Mouse (Mus musculus) gonadal fat pad, adult 2 months (tissue): Measurements from ENCODE around the gene Ybx2. TPM values are rescaled to one million over a fixed set of nuclear protein-coding genes. Genes with fewer than 3 reads are reported as not detected.
A peak's percentile ranks its signal among the peaks of the same experiment; 100 is the strongest.

Source experiments
- DNase-seq: peaks from one replicate; pipeline ENCODE4 v3.0.0-alpha.2; 2012; ENCODE audit warnings: low read depth
- polyA plus RNA-seq: library from polyadenylated mRNA; depleted of rRNA; stranded (reverse); fragments of >200 nt; gene quantifications from 2 replicates; pipeline ENCODE4 v1.2.3, GENCODE M21; 2012; rRNA removed

Gene Ybx2
- polyA plus RNA-seq = 19.2 and 37.4 TPM in 2 replicates

DNA sequence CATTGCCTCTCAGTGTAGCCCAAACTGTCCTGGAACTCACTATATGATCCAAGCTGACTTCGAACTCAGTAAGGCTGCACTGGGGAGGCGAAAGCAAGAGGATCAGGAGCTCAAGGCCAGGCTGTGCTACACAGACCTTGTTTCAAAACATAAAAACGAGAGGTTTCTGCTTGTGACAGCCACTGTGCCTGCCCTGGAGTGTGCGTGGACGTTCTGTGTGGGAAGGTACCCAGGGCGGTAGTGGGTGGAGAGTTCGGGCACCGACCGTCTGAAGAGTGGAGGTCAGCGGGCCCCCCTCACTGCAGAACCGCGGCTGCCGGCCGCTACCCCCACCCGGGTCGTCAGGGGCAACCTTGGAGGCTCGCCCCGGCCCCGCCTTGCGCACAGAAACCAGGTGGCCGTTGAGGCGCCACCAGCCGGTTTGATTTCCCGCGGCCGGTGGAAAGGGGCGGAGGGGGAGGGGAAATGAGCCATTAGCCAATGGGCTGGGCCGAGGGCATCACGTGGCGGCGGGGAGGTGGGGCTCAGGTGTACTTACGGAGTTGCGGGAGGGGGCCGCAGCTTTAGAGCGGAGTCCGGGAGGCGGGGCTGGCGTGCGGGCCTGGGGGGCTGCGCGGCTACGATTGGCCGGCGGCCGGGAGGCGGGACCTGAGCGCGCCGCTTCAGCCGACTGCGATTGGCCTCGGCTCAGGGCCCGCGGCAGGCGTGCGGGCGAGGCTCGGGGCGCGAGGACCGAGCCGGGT, at the start of gene Ybx2:
Ybx2 (plus strand) TSS at position 660 of the 743 bp plus-strand sequence.
- DNase-seq = no peak

DNA sequence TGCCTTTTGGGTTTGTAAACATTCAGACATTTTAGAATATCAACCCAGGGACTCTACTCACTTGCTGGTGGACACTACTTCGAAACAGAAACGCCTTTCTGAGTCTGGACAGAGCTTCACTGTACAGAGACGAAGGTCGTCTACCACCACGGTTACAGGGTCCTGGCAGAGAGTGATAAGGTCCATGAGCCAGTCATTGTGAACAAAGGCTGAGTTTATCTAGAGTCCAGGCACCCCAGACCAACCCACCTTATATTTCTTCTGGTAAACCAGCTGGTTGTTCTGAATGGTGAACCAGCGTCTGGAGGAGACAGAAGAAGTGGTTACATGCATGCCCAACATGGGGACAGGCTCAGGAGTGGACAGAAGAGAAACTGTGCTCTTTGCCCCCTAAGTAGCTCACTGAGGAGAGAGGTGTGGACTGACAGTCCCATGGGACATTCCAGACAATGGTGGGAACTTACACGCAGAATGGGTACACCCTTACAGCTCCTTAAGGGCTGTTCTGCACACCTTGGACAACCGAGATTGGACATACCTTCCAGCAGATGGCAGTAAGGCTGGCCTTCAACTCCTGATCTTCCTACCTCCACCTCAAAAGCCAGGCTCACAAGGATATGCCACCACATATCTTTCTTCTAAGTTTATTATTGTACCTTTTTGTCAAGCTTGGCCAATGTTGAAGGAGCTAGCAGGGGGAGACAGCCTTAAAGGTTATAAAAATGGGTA, 48.5 kb upstream of the Ybx2 start:
- DNase-seq = no peak

DNA sequence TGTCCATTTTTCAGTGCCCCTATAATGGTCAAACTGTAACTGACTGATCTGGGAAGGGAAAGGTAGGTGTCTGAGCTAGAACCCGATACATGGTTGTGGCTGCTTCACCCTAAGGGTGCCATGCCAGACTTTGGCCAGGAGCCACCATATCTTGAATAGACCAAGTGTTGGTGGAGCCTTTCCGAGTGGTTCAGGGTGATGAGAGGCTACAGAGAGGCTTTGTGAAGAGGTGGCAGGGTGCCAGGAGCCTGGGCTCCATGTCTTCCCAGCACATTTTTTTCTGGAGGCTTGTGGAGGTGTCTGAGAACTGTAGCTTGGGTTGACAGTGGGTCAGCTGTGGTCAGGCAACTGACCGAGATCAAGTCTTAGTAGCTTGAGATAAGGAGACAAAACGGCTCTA, 44.1 kb upstream of the Ybx2 start:
- DNase-seq = no peak

DNA sequence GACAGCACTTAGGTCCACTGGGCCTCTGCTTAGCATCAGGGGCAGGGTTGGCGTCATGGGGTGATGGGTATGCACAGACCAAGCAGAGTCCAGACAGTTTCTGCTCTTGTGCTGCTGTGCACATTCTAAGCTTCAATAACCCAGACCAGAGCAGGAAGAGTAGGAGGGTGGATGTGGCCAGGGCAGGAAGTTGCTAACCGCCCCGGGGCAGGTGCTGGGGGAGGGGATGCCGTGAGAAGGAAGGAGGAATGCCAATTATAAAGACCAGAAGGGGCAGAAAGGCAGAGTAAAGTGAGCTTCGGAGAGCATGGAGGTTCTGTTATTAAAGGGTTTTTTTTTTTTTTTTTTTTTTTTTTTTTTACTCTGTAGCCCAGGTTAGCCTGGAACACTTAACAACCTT, 40.9 kb upstream of the Ybx2 start:
- no peak for DNase-seq

DNA sequence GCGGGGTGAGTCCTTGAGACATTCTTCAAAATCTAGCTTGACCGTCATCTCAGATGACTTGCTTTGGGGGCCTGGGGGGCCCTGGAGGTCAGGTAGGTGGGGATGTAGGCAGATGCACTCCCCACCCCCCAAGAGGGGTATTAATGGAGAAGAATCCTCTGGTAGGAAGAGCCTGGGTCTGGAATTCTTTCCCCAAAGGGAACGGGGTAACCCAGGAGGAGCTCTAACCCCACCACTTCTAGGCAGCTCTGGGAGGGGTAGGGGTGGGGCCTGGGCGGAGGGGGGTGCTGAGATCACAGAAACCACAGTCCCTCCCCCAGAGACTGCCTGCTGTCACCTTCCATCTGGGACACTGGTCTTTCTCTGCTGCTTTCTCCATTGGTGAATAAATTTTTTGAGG, 40.3 kb upstream of the Ybx2 start, which contains the start of gene Acap1:
Acap1 (minus strand) TSS at position 249 of the 400 bp plus-strand sequence.
- DNase-seq = no peak

DNA sequence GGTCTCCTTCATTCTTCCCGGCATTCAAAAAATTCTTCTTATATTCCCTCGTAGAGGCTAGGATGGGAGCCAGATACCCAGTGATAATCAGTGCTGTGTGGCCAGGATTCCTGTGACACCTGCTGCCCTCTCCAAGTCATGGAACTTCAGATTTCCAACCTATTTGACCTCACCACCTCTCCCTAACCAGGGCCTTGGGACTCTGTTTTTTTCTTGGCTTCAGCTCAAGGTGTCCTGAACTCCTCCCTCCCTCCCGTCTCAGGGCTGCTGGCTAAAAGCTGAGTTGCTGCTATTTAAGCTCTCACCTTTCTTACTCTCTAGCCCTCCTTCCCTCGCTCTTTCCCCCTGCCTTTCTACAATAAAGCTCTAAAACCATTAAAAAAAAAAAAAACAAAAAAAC, 35.7 kb upstream of the Ybx2 start:
- no peak for DNase-seq

DNA sequence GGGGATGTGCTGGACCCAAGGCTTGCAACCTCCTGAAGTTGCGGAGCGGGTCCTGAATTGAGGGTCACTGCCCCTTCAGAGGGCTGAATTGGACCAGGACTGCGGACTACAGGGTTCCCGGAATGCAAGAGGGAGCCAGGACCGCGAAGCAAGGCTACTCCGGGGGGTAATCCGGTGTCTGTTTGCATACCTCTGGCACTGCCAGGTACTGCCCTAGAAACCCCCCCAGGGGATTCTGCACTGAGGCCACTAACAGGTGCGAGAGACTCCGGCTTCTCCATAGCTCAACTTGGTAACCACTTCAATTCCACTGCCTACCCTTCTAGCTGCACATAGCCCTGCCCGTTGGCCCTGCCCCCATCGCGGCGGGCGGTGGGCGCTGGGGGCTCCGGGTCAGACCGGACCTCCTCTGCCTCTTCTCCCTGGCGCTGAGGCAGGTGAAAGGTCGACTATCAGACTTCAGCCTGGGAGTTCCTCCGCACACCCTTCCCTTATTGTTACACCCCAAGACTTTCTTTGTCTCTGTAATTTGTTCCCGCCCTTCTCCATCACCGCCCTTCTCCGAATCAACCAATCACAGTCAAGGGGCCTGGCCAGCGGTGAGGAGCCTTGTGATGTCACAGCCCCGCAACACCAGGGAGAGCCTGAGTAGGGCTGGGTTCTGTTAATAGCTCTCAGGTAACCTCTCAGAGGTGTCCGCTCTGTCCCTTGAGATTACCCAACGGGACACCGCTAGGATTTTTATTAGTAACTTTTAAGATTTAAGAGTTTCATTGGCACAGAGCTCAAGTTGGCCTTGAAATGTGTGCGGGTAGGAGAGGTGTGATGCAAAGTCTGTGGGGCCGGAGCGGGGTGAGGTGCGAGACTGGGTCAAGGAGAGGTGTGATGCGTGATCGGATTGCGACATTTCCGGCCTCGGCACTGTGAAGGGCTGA, 34.9 kb upstream of the Ybx2 start, which contains the start of the genes 2810408A11Rik and Neurl4:
2810408A11Rik (minus strand) TSS at position 517 of the 935 bp plus-strand sequence.
Neurl4 (plus strand) TSS at position 602 of the 935 bp plus-strand sequence.
- DNase-seq = peak; percentile 73

DNA sequence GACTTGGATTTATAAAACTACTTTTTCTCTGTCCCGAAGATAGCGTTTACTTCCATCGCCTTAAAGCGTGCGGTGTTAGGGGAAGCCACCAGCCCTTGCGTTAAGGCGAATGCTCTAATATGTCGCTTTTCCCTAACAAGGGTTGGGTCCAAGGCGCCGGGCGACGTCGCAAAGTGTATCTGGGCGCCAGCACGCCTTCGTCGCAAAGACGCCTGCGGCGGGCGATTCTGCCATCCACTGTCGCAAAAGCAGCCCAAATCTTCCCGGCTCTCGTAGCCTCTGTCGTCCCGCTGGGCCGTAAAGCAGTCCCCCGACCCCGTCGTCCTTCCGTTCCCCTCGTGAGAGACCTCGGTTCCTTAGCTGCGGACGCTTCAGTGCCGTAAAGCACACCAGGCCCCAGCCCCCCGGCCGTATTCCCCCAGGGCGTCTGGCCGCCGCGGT, 34.2 kb upstream of the Ybx2 start:
- peak; percentile 62 for DNase-seq

DNA sequence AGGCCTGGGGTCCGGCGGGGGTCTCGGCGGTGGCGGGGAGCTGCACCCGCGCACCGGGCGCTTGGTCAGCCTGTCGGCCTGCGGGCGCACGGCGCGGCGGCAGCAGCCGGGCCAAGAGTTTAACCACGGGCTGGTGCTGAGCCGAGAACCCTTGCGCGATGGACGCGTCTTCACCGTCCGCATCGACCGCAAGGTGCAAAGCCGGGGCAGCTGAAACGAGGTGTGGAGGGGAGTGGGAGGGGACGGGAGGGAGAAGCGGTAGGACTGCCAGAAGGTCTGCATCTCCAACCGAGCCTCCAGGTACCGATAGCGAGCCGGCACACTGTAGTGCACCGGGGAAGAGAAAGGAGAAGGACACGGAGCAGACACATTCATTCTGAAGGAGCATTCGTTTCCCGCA, 33.6 kb upstream of the Ybx2 start:
- DNase-seq = no peak

DNA sequence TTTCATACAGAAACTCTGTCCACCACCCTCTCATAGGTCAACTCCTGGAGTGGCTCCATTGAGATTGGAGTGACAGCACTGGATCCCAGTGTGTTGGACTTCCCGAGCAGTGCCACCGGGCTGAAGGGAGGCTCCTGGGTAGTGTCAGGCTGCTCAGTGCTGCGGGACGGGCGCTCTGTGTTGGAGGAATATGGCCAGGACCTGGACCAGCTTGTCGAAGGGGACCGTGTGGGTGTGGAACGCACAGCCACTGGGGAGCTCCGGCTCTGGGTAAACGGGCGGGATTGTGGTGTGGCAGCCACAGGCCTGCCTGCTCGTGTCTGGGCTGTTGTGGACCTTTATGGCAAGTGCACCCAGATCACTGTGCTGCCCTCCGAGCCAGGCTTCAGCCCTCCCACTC, 32.6 kb upstream of the Ybx2 start:
- no peak for DNase-seq

DNA sequence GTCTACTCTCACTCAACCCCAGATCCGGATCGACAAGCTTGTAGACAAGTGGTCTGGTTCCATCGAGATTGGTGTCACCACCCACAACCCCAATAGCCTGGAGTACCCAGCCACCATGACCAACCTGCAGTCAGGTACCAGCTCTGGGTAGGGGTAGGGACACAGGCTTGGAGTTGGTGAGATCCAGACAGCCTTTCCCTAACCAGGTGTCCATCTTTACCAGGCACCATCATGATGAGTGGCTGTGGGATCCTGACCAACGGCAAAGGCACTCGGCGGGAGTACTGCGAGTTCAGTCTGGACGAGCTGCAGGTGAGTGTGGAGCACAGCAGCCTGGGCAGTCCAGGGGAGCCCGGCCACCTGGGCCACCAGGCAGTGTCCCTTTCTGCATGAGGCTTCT, 31.3 kb upstream of the Ybx2 start:
- no peak for DNase-seq

DNA sequence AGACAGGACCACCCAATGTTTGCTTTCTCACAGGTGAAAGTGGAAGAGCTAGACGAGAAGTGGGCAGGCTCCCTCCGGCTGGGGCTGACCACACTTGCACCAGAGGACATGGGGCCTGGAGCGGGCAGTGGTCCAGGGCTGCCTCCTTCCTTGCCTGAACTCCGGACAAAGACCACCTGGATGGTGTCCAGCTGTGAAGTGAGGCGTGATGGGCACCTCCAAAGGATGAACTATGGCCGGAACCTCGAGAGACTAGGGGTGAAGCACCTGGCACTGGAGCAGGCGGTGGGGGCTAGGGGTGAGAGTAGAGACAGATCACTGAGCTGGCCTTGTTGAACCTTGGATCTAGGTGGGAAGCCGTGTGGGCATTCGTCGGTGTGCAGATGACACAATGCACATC, 27.0 kb upstream of the Ybx2 start:
- DNase-seq = no peak

DNA sequence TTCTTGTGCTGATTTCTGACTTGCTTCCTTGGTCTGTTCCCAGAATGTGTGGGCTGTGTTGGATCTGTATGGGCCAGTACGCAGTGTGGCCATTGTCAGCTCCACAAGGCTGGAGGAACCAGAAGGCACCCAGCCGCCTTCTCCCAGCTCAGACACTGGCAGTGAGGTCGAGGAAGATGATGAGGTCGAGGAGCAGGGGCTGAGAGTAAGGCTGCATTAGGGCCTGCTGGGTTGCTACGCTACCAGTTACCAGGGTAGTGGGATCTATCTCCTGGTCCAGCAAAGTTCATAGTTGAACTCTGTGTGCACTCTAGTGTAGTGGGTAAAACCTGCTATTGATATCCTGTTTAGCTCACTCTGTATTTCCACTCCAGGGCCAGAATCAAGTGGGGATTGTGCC, 26.4 kb upstream of the Ybx2 start:
- no peak for DNase-seq

DNA sequence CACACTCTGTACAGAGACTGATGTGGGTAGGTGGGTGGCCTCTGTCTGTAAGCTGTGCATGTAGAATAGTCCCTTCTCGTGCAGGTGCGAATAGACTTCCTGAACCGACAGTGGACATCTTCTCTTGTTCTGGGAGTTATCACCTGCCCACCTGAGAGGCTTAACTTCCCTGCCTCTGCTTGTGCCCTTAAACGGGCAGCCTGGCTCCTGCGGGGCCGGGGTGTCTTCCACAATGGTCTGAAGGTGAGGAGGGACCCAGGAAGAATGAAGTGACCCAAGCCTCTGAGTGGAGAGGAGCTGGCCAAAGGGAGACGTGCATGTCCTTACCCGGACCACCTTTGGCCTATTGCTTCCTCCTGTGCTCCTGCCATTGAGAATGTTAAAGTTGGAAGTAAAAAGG, 25.4 kb upstream of the Ybx2 start:
- no peak for DNase-seq

DNA sequence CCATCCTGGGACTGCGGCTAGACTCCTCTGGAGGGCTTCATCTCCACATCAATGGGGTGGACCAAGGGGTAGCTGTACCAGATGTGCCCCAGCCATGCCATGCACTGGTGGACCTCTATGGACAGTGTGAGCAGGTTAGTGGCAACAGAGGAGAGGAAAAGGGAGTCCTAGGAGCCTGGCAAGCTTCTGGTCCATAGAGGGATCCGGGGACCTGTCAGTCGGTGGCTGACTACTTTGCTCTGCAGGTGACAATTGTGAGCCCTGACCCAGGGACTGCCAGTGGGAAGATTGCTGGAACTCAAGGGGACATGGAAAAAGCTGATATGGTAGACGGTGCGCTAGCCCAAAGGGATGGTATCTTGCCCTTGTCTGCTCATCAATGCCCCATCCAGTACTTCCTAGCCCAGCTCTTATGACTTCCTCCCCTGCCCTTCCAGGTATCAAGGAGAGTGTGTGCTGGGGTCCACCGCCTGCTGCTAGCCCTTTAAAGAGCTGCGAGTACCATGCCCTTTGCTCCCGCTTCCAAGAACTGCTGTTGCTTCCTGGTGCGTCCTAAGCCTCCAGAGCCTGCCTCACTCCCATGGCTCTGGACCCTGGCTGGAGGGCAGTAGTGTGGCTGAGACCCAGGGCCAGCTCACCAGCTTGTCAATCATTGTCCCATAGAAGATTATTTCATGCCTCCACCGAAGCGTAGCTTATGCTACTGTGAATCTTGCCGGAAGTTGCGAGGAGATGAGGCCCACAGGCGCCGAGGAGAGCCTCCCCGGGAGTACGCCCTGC, 24.6 kb upstream of the Ybx2 start:
- no peak for DNase-seq

DNA sequence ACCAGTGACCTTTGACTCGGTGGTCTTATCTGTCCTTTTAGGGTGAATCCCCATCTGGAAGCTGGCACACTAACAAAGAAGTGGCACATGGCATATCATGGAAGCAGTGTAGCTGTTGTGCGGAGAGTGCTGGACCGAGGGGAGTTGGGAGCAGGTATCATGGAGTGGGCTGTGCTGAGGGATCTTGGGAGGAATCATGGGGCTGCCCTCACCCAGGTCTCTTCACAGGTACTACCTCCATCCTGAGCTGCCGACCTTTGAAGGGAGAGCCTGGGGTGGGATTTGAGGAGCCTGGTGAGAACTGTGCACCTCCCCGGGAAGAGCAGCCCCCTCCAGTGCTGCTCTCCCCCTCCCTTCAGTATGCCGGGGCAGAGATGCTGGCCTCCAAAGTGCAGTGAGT, 23.9 kb upstream of the Ybx2 start:
- DNase-seq = no peak

DNA sequence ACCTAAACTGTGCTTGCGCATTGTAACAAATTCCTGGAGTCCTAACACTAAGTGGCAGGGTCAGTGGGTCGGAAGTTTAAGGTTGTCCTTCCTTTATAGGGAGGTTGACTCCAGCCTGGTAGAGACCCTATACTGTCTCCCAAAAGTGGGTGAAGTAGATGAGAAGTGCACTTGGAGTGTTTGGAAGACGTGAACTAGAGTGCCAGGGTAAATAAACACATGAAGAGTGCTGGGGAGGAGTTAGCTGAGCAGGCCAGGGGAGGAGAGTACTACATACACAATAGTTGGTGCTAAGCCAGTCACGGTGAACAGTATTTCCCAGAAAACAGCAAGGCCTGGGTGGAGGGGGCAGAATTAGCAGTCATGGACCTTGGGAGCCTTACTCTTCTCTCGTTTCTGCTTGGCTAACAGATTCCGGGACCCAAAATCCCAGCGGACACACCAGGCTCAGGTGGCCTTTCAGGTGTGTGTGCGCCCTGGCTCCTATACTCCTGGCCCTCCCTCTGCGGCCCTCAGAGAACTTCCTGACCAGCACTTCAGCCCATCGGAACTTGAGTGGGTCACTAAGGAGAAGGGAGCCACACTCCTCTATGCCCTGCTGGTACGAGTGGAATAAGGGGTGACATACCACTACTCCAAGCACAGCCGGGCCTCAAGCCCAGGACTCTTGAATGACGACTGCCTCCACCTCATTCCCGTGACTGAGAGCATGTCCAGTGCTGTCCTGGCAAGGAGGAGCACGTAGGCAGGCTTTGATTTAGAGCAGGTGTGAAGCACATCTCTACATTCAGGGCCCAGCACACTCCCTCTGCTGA, 22.7 kb upstream of the Ybx2 start:
- no peak for DNase-seq

DNA sequence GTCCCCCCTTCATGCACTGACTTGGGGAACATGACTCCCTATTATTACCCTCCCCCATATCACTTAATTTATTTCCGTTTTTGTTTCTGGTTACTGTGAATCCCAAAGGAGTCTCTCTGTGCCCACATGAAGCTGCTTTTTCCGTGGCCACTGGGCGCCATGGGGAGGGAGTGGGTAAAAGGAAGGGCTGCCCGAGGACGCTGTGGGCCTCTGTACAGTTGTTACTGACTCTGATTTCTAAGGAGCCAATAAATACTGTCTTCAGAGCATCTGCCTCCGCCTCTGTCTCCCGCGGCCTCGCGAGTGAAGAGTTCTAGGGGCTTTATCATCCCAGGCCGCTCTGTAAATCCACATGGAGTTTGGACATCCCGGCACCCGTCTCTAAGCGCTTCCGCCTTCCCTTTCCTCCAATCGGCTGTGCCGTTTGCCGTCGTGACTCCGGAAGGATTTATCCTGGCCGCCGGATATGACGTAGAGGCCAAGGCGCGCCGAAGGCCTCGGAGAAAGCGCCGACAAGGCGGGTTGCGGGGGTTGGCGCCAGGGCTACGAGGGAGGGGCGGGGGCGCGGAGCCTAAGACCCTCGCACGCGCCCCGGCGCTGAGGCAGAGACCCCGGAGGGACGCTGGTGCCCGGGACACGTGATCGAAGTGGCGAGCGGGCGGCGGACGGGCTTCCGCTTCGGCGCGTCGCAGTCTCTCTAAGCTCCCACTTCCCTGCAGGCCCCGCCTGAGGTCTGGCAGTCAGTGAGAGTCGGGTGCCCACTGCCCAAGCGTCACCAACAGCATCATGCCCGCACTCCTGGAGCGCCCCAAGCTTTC, 21.8 kb upstream of the Ybx2 start, which contains the start of gene Gps2:
Gps2 (plus strand) TSS at position 335 of the 818 bp plus-strand sequence.
- no peak for DNase-seq

DNA sequence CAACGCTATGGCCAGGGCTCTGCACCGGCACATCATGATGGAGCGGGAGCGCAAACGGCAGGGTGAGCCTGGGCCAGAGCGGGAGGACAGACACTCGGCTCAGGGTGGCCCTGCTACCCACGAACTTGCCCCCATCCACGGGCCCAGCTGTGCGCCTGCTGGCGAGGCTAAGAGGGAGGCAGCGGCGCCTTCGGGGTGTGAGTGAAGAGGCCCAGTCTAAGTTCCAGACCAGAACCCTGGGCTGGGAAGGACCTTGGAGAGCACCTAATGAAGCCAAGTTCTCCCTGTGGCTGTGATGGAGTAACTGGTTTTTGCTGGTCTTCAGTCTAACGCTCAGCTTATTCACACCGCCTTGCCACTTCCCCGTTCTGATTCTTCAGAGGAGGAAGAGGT, 21.2 kb upstream of the Ybx2 start:
- DNase-seq = no peak
